Mouse (Mus musculus) kidney, postnatal 0 days (tissue): ENCODE data around the gene Slc30a2. TPM values are rescaled to one million over a fixed set of nuclear protein-coding genes. Genes with fewer than 3 reads are reported as not detected.

ENCODE experiments used
- ATAC-seq: fragments of 200-750 bp; cut with Nextera tagmentation; replicated peaks from 2 replicates; pipeline ENCODE4 v1.8.0; 2017; ENCODE audit warnings: low read depth, moderate number of reproducible peaks, moderate TSS enrichment, moderate library complexity; ENCODE audit not compliant: low FRiP score
- DNase-seq: peaks from one replicate; pipeline ENCODE4 v3.0.0-alpha.2; 2016; ENCODE audit warnings: low spot score
- H3K27ac ChIP-seq: fragments of 300-500 bp; sonication (generic); 2 replicates; pipeline ENCODE4 v1.5.1; 2014; ENCODE audit warnings: mild to moderate bottlenecking
- H3K27me3 ChIP-seq: fragments of 300-500 bp; sonication (generic); 2 replicates; pipeline ENCODE4 v1.6.1; 2014; ENCODE audit warnings: low read length, mixed read lengths; ENCODE audit not compliant: insufficient read depth
- H3K36me3 ChIP-seq: fragments of 300-500 bp; sonication (generic); 2 replicates; pipeline ENCODE4 v1.6.1; 2014; ENCODE audit warnings: low read length, mixed read lengths; ENCODE audit not compliant: insufficient read depth
- H3K4me1 ChIP-seq: fragments of 300-500 bp; sonication (generic); replicated peaks from 2 replicates; pipeline ENCODE4 v1.6.1; 2014; ENCODE audit warnings: antibody characterized with exemption, low read length, mixed read lengths; ENCODE audit not compliant: insufficient read depth
- H3K4me2 ChIP-seq: fragments of 300-500 bp; sonication (generic); 2 replicates; pipeline ENCODE4 v1.6.1; 2014; ENCODE audit warnings: mild to moderate bottlenecking, low read length, moderate library complexity, mixed read lengths
- H3K4me3 ChIP-seq: fragments of 300-500 bp; sonication (generic); replicated peaks from 2 replicates; pipeline ENCODE4 v1.5.1; 2014; ENCODE audit warnings: low read depth, low read length
- H3K9ac ChIP-seq: fragments of 300-500 bp; sonication (generic); 2 replicates; pipeline ENCODE4 v1.6.1; 2014; ENCODE audit warnings: low read depth, low read length
- H3K9me3 ChIP-seq: fragments of 300-500 bp; sonication (generic); replicated peaks from 2 replicates; pipeline ENCODE4 v1.6.1; 2016; ENCODE audit warnings: low read length, inconsistent platforms, mixed read lengths
- CTCF ChIP-seq: IDR thresholded peaks from 2 replicates; pipeline ENCODE4 v1.5.1; 2016; ENCODE audit warnings: antibody characterized with exemption, low read depth, mild to moderate bottlenecking, moderate library complexity
- WGBS: fragments of 180-500 bp; shearing (Covaris S2); extraction: QIAGEN DNeasy Blood & Tissue Kit; methylation state at CpG from one replicate; pipeline ENCODE4 v1.1.7; 2014; 5-methylcytosine and 5-hydroxymethylcytosine counted together
- polyA plus RNA-seq: library from polyadenylated mRNA; unstranded; fragments of >200 nt; fragmentation: Nextera tagmentation; extraction: Ambion mirVana; gene quantifications from 2 replicates; pipeline ENCODE4 v1.2.1, GENCODE M21; 2015

The Slc30a2 gene
- polyA plus RNA-seq, 1 experiment from 2014 or later: 0.82 TPM

- no peak for TF ChIP-seq CTCF
- no peak overlapping the region for H3K4me3 ChIP-seq
- 54% methylated on average over 4 of the region's 4 CpGs for WGBS
- no peak overlapping the region for H3K9ac ChIP-seq
- no peak overlapping the region for H3K27ac ChIP-seq
- DNase-seq (no peak), ATAC-seq (no peak)
- H3K27me3 ChIP-seq: no peaks in the 10 kb centered on the region
- H3K9me3 ChIP-seq: no peaks in the 10 kb centered on the region
- no peak overlapping the region for H3K4me2 ChIP-seq
- no peaks in the 10 kb centered on the region for H3K36me3 ChIP-seq
- no peaks in the 10 kb centered on the region for H3K4me1 ChIP-seq
Measured at GRCm38 (mm10) chr4:134299498-134299810, 43.5 kb upstream of the Slc30a2 start.

GRCm38 (mm10) chr4:134300316-134300715 is 42.7 kb upstream of the Slc30a2 start:
- no peaks in the 10 kb centered on the region for H3K4me1 ChIP-seq
- DNase-seq (no peak), ATAC-seq (no peak)
- no peak overlapping the region for H3K27ac ChIP-seq
- no peaks in the 10 kb centered on the region for H3K36me3 ChIP-seq
- H3K9me3 ChIP-seq: no peaks in the 10 kb centered on the region
- WGBS: 63% methylated on average over 9 of the region's 9 CpGs
- no peaks in the 10 kb centered on the region for H3K27me3 ChIP-seq
- H3K4me3 ChIP-seq: no peak overlapping the region
- no peak overlapping the region for H3K9ac ChIP-seq
- no peak overlapping the region for H3K4me2 ChIP-seq
- TF ChIP-seq CTCF: no peak

- Histone ChIP-seq H3K4me3 (no peak overlapping the region), H3K27me3 (no peaks in the 10 kb centered on the region), H3K4me1 (peaks cover under 1% of the 10 kb centered on the region; the same call in 1 of the 2 replicates), H3K9ac (no peak overlapping the region), H3K9me3 (no peaks in the 10 kb centered on the region), H3K36me3 (no peaks in the 10 kb centered on the region), H3K4me2 (no peak overlapping the region), H3K27ac (no peak overlapping the region)
- WGBS: 74% methylated on average over 5 of the region's 5 CpGs
- DNase-seq: no peak
- ATAC-seq: no peak
- TF ChIP-seq CTCF: no peak
Measured at GRCm38 (mm10) chr4:134302084-134302483, 40.9 kb upstream of the Slc30a2 start.

- Histone ChIP-seq H3K27ac (no peak overlapping the region), H3K27me3 (no peaks in the 10 kb centered on the region), H3K4me2 (peak overlapping the region; percentile 27; the same call in 1 of the 2 replicates), H3K4me3 (no peak overlapping the region), H3K4me1 (peaks cover 6% of the 10 kb centered on the region), H3K36me3 (no peaks in the 10 kb centered on the region), H3K9me3 (no peaks in the 10 kb centered on the region), H3K9ac (no peak overlapping the region)
- 63% methylated on average over 2 of the region's 2 CpGs for WGBS
- DNase-seq (no peak), ATAC-seq (peak; percentile 36; the same call in 1 of the 2 replicates)
- no peak for TF ChIP-seq CTCF
Measured at GRCm38 (mm10) chr4:134306963-134307362, 36.0 kb upstream of the Slc30a2 start.

- peak; percentile 75 for DNase-seq
- H3K36me3 ChIP-seq: no peaks in the 10 kb centered on the region
- ATAC-seq: peak; percentile 37; the same call in 1 of the 2 replicates
- no peak overlapping the region for H3K9ac ChIP-seq
- no peak overlapping the region for H3K4me3 ChIP-seq
- 0 out of 2 replicates have a peak overlapping the region, but pooled peaks have one; percentile 25 for H3K27ac ChIP-seq
- H3K9me3 ChIP-seq: no peaks in the 10 kb centered on the region
- H3K4me1 ChIP-seq: peaks cover 6% of the 10 kb centered on the region
- no peaks in the 10 kb centered on the region for H3K27me3 ChIP-seq
- 12% methylated on average over 12 of the region's 12 CpGs for WGBS
- H3K4me2 ChIP-seq: peak overlapping the region; percentile 27; the same call in 1 of the 2 replicates
- peak; percentile 66 for TF ChIP-seq CTCF
Measured at GRCm38 (mm10) chr4:134307367-134308072, 35.5 kb upstream of the Slc30a2 start.

- no peak overlapping the region for H3K4me3 ChIP-seq
- H3K4me1 ChIP-seq: peaks cover 6% of the 10 kb centered on the region
- H3K27ac ChIP-seq: no peak overlapping the region
- no peaks in the 10 kb centered on the region for H3K9me3 ChIP-seq
- 75% methylated on average over 7 of the region's 7 CpGs for WGBS
- TF ChIP-seq CTCF: no peak
- no peak for ATAC-seq
- no peak for DNase-seq
- H3K27me3 ChIP-seq: no peaks in the 10 kb centered on the region
- H3K36me3 ChIP-seq: no peaks in the 10 kb centered on the region
- H3K9ac ChIP-seq: no peak overlapping the region
- H3K4me2 ChIP-seq: no peak overlapping the region
Measured at GRCm38 (mm10) chr4:134310106-134310505, 32.9 kb upstream of the Slc30a2 start.

- Histone ChIP-seq H3K4me3 (no peak overlapping the region), H3K9ac (no peak overlapping the region), H3K4me2 (no peak overlapping the region), H3K4me1 (peaks cover 6% of the 10 kb centered on the region), H3K9me3 (no peaks in the 10 kb centered on the region), H3K36me3 (no peaks in the 10 kb centered on the region), H3K27ac (no peak overlapping the region), H3K27me3 (no peaks in the 10 kb centered on the region)
- DNase-seq (no peak), ATAC-seq (no peak)
- TF ChIP-seq CTCF: no peak
- WGBS: 76% methylated on average over 9 of the region's 9 CpGs
Measured at GRCm38 (mm10) chr4:134310656-134311055, 32.3 kb upstream of the Slc30a2 start.
